Mouse (Mus musculus) hindbrain, embryonic 11.5 days (tissue): Measurements from ENCODE around the gene Iqgap1. TPM values are rescaled to one million over a fixed set of nuclear protein-coding genes. Genes with fewer than 3 reads are reported as not detected.

Experiments used
- ATAC-seq: fragments of 200-750 bp; cut with Nextera tagmentation; 2 replicates; pipeline ENCODE4 v1.8.0; 2017; ENCODE audit warnings: mild to moderate bottlenecking, moderate TSS enrichment, moderate library complexity; ENCODE audit not compliant: low FRiP score
- DNase-seq: peaks from one replicate; pipeline ENCODE4 v3.0.0-alpha.2; 2015; ENCODE audit warnings: low spot score
- H3K27ac ChIP-seq: fragments of 300-500 bp; sonication (generic); 2 replicates; pipeline ENCODE4 v1.5.1; 2014; ENCODE audit warnings: mild to moderate bottlenecking, low read depth, low read length
- H3K27me3 ChIP-seq: fragments of 300-500 bp; sonication (generic); 2 replicates; pipeline ENCODE4 v1.6.1; 2014; ENCODE audit warnings: mild to moderate bottlenecking, low read length, moderate library complexity, mixed read lengths; ENCODE audit not compliant: control insufficient read depth, insufficient read depth
- H3K36me3 ChIP-seq: fragments of 300-500 bp; sonication (generic); 2 replicates; pipeline ENCODE4 v1.6.1; 2014; ENCODE audit warnings: mild to moderate bottlenecking, low read length, moderate library complexity, mixed read lengths; ENCODE audit not compliant: control insufficient read depth, insufficient read depth
- H3K4me1 ChIP-seq: fragments of 300-500 bp; sonication (generic); replicated peaks from 2 replicates; pipeline ENCODE4 v1.6.1; 2014; ENCODE audit warnings: low read length, mixed read lengths; ENCODE audit not compliant: control insufficient read depth, insufficient read depth
- H3K4me2 ChIP-seq: fragments of 300-500 bp; sonication (generic); replicated peaks from 2 replicates; pipeline ENCODE4 v1.6.1; 2014; ENCODE audit warnings: mild to moderate bottlenecking, low read depth, low read length
- H3K4me3 ChIP-seq: fragments of 300-500 bp; sonication (generic); 2 replicates; pipeline ENCODE4 v1.5.1; 2014; ENCODE audit warnings: low read depth, low read length
- H3K9ac ChIP-seq: fragments of 300-500 bp; sonication (generic); 2 replicates; pipeline ENCODE4 v1.6.1; 2014; ENCODE audit warnings: low read depth, low read length
- H3K9me3 ChIP-seq: fragments of 300-500 bp; sonication (generic); 2 replicates; pipeline ENCODE4 v1.6.1; 2016; ENCODE audit warnings: low read length; ENCODE audit not compliant: control insufficient read depth
- WGBS: fragments of 180-500 bp; shearing (Covaris S2); extraction: QIAGEN DNeasy Blood & Tissue Kit; methylation state at CpG from one replicate; pipeline ENCODE4 v1.1.7; 2014; 5-methylcytosine and 5-hydroxymethylcytosine counted together
- polyA plus RNA-seq: library from polyadenylated mRNA; unstranded; fragments of >200 nt; fragmentation: Nextera tagmentation; extraction: Ambion mirVana; gene quantifications from 2 replicates; pipeline ENCODE4 v1.2.1, GENCODE M21; 2014

Iqgap1 gene
- polyA plus RNA-seq, 1 experiment from 2014 or later = 29.1 TPM

GRCm38 (mm10) chr7:80773834-80774614 is 51.8 kb downstream of the Iqgap1 start:
- Histone ChIP-seq H3K9me3 (no peaks in the 10 kb centered on the region), H3K9ac (no peak overlapping the region), H3K4me3 (no peak overlapping the region), H3K4me1 (no peaks in the 10 kb centered on the region), H3K36me3 (no peaks in the 10 kb centered on the region), H3K27ac (no peak overlapping the region), H3K27me3 (no peaks in the 10 kb centered on the region), H3K4me2 (no peak overlapping the region)
- ATAC-seq = no peak
- WGBS = 85% methylated on average over 14 of the region's 14 CpGs
- no peak for DNase-seq

GRCm38 (mm10) chr7:80770466-80770865 is 55.3 kb downstream of the Iqgap1 start:
- Histone ChIP-seq H3K36me3 (no peaks in the 10 kb centered on the region), H3K9me3 (no peaks in the 10 kb centered on the region), H3K27ac (no peak overlapping the region), H3K4me3 (no peak overlapping the region), H3K4me2 (no peak overlapping the region), H3K27me3 (no peaks in the 10 kb centered on the region), H3K4me1 (no peaks in the 10 kb centered on the region), H3K9ac (no peak overlapping the region)
- no peak for ATAC-seq
- WGBS = 73% methylated on average over 2 of the region's 2 CpGs
- no peak for DNase-seq

- DNase-seq (no peak), ATAC-seq (no peak)
- H3K4me2 ChIP-seq = no peak overlapping the region
Measured at GRCm38 (mm10) chr7:80766861-80767312, 58.9 kb downstream of the Iqgap1 start.

GRCm38 (mm10) chr7:80766072-80766471 is 59.7 kb downstream of the Iqgap1 start:
- ATAC-seq = no peak
- Histone ChIP-seq H3K36me3 (no peaks in the 10 kb centered on the region), H3K9me3 (no peaks in the 10 kb centered on the region), H3K4me1 (no peaks in the 10 kb centered on the region), H3K27ac (no peak overlapping the region), H3K9ac (no peak overlapping the region), H3K4me2 (no peak overlapping the region), H3K27me3 (no peaks in the 10 kb centered on the region), H3K4me3 (no peak overlapping the region)
- 76% methylated on average over 3 of the region's 3 CpGs for WGBS
- no peak for DNase-seq

More at GRCm38 (mm10) chr7:80766861-80767312, 58.9 kb downstream of the Iqgap1 start:
- H3K4me1 ChIP-seq = no peaks in the 10 kb centered on the region
- 96% methylated on average over 11 of the region's 11 CpGs for WGBS
- no peaks in the 10 kb centered on the region for H3K36me3 ChIP-seq
- H3K9me3 ChIP-seq = no peaks in the 10 kb centered on the region
- H3K9ac ChIP-seq = no peak overlapping the region
- H3K27me3 ChIP-seq = no peaks in the 10 kb centered on the region
- no peak overlapping the region for H3K4me3 ChIP-seq
- no peak overlapping the region for H3K27ac ChIP-seq

- Histone ChIP-seq H3K27me3 (no peaks in the 10 kb centered on the region), H3K4me2 (no peak overlapping the region), H3K9me3 (no peaks in the 10 kb centered on the region), H3K27ac (no peak overlapping the region), H3K4me1 (no peaks in the 10 kb centered on the region), H3K36me3 (no peaks in the 10 kb centered on the region), H3K4me3 (no peak overlapping the region), H3K9ac (no peak overlapping the region)
- DNase-seq (no peak), ATAC-seq (no peak)
- 75% methylated on average over 7 of the region's 7 CpGs for WGBS
Measured at GRCm38 (mm10) chr7:80763864-80764437, 61.8 kb downstream of the Iqgap1 start.

GRCm38 (mm10) chr7:80762297-80762696 is 63.5 kb downstream of the Iqgap1 start:
- Histone ChIP-seq H3K9ac (no peak overlapping the region), H3K4me3 (no peak overlapping the region), H3K9me3 (no peaks in the 10 kb centered on the region), H3K27me3 (no peaks in the 10 kb centered on the region), H3K4me1 (no peaks in the 10 kb centered on the region), H3K27ac (no peak overlapping the region), H3K36me3 (no peaks in the 10 kb centered on the region), H3K4me2 (no peak overlapping the region)
- no peak for DNase-seq
- ATAC-seq = no peak
- 92% methylated on average over 8 of the region's 8 CpGs for whole genome bisulfite sequencing

- ATAC-seq = no peak
- Histone ChIP-seq H3K4me1 (no peaks in the 10 kb centered on the region), H3K4me3 (no peak overlapping the region), H3K27me3 (no peaks in the 10 kb centered on the region), H3K9ac (no peak overlapping the region), H3K4me2 (no peak overlapping the region), H3K9me3 (no peaks in the 10 kb centered on the region), H3K36me3 (no peaks in the 10 kb centered on the region), H3K27ac (no peak overlapping the region)
- DNase-seq = no peak
- 89% methylated on average over 2 of the region's 2 CpGs for WGBS
Measured at GRCm38 (mm10) chr7:80754086-80754485, 71.7 kb downstream of the Iqgap1 start.

- no peaks in the 10 kb centered on the region for H3K4me1 ChIP-seq
- ATAC-seq (no peak), DNase-seq (no peak)
- H3K9ac ChIP-seq = no peak overlapping the region
- no peaks in the 10 kb centered on the region for H3K27me3 ChIP-seq
- no peak overlapping the region for H3K4me2 ChIP-seq
- no peaks in the 10 kb centered on the region for H3K36me3 ChIP-seq
- 96% methylated on average over 2 of the region's 2 CpGs for WGBS
- H3K4me3 ChIP-seq = no peak overlapping the region
- no peak overlapping the region for H3K27ac ChIP-seq
- no peaks in the 10 kb centered on the region for H3K9me3 ChIP-seq
Measured at GRCm38 (mm10) chr7:80753613-80754012, 72.2 kb downstream of the Iqgap1 start.

GRCm38 (mm10) chr7:80749624-80750023 is 76.2 kb downstream of the Iqgap1 start:
- Histone ChIP-seq H3K4me3 (no peak overlapping the region), H3K9ac (no peak overlapping the region), H3K27ac (no peak overlapping the region), H3K36me3 (no peaks in the 10 kb centered on the region), H3K4me2 (no peak overlapping the region), H3K4me1 (peaks cover 11% of the 10 kb centered on the region), H3K9me3 (no peaks in the 10 kb centered on the region), H3K27me3 (no peaks in the 10 kb centered on the region)
- DNase-seq (no peak), ATAC-seq (no peak)
- WGBS = 74% methylated on average over 6 of the region's 6 CpGs
